Mouse (Mus musculus): Measurements from ENCODE around the gene Alcam.

Gene Alcam

DNA sequence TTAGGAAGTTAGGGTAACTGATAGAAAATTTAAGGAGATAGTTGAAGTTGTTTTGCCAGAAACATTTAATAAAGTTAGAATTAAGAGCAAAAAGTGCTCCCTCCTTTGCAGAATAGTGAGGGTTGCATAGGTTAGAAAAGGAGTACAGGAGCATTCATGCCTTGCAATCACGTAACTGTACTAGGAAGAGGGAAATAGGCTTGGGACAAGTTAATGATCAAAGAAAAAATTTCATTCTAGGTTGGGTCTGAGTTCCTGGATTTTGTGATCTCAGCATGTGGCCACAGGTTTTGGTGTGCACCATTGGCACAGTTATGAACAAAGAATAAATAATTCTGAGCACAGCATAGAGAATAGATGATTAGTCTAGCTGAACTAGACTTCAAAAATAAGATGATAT, 192.1 kb downstream of the Alcam start:
- no peak for DNase-seq (ENCODE audit: low read depth, low spot score)

GRCm38 (mm10) chr16:52250935-52251334, 202.9 kb downstream of the Alcam start:
- no peak for DNase-seq (ENCODE audit: low read depth, low spot score)

DNA sequence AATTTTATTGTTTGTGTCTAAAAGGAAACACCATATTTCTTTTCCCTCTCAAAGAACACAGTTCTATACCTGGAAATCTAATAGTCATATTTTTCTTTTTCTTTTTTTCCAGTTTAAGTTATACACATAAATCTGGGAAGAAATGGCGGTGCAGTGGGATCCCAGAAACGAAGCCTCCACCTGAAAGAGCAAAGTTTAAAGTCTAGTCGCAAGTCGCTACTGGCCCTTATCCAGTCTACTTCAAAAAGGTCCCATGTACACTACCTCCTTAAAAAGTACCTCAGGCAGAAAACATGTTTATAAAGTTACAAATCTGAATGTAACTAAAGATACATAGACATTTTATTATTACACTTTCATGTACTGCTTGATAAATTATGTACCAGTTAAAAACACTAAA, 203.7 kb downstream of the Alcam start:
- DNase-seq (ENCODE audit: low read depth, low spot score) = no peak

GRCm38 (mm10) chr16:52243421-52243973, 210.4 kb downstream of the Alcam start:
- DNase-seq (ENCODE audit: low read depth, low spot score) = no peak

DNA sequence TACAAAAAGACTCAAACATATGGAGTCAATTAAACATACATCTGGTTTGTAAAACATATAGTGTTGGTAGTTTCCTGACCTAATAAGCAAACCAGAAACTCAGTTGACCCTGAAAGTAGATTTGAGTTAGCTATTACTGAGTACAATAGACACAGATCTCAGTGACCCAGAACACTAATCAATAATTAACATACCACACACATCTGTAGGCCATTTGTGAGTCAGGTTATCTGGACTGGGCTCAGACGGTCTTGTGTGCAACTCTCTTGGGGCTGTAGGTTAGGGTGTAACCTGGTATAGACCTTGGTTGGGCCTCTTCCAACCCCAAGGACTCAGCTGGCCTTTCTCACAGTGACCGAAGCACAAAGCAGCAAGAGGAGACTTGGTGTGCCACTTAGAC, 211.7 kb downstream of the Alcam start:
- no peak for DNase-seq (ENCODE audit: low read depth, low spot score)

DNA sequence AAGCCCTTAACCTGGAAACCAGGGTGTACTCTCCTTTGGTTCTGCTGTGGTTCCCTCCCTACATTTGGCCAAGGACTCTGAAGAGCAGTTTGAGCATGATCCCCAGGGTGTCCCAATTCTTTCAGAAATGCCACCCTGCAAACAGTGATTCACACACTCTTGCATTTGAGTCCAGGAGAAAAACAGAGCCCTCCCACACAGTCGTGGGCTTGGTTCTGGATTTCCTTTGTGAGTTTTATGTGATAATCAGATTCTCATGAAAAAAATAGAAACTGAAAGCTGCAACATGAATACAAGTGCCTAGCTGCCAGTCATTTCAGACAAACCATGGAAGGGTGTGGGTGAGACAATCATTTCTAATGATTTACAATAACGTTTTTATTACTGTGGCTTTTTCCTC, 223.9 kb downstream of the Alcam start:
- DNase-seq (ENCODE audit: low read depth, low spot score) = peak; percentile 4

- no peak for DNase-seq (ENCODE audit: low read depth, low spot score)
Observed at GRCm38 (mm10) chr16:52229446-52229845, 224.4 kb downstream of the Alcam start.

- peak; percentile 11 for DNase-seq (ENCODE audit: low read depth, low spot score)
Observed at GRCm38 (mm10) chr16:52222896-52223295, 231.0 kb downstream of the Alcam start.

- DNase-seq (ENCODE audit: low read depth, low spot score) = peak; percentile 75
Observed at GRCm38 (mm10) chr16:52219069-52219468, 234.8 kb downstream of the Alcam start.

DNA sequence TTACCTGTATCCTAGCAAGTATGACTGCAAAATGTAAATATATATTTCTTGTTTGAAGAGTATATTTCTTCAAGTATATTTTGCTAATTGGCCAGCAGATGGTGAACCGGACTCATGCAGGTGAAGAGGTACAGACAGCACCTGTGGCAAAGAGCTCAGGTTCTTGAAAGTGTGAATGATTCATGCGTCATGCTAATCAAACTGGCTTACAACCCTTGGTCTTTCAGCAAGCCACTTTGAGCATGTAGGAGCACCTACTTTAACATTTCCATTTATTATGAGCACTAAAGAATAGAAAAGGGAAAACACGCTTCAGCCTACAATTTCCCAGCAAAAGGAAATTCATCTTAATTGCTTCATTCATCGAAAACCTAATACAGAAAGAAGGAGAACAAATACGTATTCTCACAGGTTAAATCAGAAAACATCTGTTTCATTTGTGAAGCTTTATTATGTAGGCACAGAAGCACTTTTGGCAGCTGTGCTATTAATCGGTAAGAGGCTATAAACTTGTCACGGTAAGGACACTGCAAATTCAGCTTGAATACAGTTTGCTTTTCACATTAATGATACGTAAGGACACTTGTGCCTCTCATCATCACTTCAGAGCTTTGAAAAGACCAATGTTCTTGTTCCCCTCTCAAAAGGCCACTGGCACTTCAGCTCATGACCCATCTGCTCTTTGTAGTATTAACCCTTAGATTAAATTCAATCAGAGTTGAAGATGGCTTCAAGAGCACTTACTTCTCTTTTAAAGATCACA, 242.8 kb downstream of the Alcam start:
- no peak for DNase-seq (ENCODE audit: low read depth, low spot score)

- DNase-seq (ENCODE audit: low read depth, low spot score) = no peak
Observed at GRCm38 (mm10) chr16:52200107-52200506, 253.8 kb downstream of the Alcam start.

Measured in 3T3-L1 (cell line).